Mouse (Mus musculus): ENCODE data around the gene Kcnip1. TPM values are rescaled to one million over a fixed set of nuclear protein-coding genes. Genes with fewer than 3 reads are reported as not detected.

Kcnip1 gene
- polyA plus RNA-seq, 1 experiment from 2014 or later = 0.74 TPM

DNA sequence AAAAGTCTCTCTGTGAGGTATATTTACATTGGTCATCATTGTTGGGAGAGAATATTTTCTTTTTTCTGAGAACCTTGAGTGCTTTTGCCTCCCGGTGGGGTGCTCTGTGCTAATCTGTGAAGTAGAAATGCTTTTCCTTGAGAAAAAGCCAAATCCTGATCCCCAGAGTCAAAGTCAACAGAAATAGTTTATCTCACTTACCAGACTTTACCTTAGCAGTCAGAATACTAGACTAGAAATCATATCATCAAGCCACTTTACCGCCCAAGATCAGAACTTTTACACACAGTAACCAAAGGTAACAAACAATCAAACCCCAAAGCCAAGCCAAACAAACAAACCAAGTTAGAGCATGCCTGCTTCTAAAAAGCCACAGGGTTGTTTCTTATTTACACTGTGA lies 122.7 kb downstream of the Kcnip1 start:
- H3K4me1 ChIP-seq = peaks cover 18% of the 10 kb centered on the region
- H3K27me3 ChIP-seq (ENCODE audit: low read depth, poor library complexity, severe bottlenecking) = no peaks in the 10 kb centered on the region
- H3K4me3 ChIP-seq = no peak overlapping the region
- no peaks in the 10 kb centered on the region for H3K36me3 ChIP-seq
- WGBS = 90% methylated on average over 2 of the region's 2 CpGs
- no peak overlapping the region for H3K27ac ChIP-seq
- H3K9me3 ChIP-seq (replicated peaks) = no peaks in the 10 kb centered on the region
- no peak for DNase-seq (ENCODE audit: low spot score)

DNA sequence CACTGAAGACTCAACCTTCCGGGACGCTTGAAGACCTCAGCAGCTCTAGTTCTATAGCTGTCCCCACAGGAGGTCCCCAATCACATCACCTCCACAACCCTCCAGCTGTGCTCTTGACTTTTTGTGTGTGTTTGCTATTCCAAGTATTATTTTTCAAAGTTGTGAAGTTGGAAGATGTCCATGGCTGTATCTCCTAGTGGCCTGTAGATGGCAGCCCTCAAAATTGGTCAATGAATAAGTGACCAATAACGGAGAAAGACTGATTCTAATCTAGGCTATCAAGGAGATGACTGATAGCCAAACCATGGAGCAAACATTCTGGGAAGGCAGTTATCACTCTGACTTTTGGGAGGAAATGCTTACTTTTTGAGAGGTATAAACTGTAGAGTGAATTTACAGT lies 123.4 kb downstream of the Kcnip1 start:
- H3K4me1 ChIP-seq = peaks cover 18% of the 10 kb centered on the region
- no peak overlapping the region for H3K4me3 ChIP-seq
- H3K36me3 ChIP-seq = no peaks in the 10 kb centered on the region
- H3K9me3 ChIP-seq (replicated peaks) = no peaks in the 10 kb centered on the region
- no peak for DNase-seq (ENCODE audit: low spot score)
- 80% methylated on average over 3 of the region's 3 CpGs for WGBS
- H3K27me3 ChIP-seq (ENCODE audit: low read depth, poor library complexity, severe bottlenecking) = no peaks in the 10 kb centered on the region
- no peak overlapping the region for H3K27ac ChIP-seq

DNA sequence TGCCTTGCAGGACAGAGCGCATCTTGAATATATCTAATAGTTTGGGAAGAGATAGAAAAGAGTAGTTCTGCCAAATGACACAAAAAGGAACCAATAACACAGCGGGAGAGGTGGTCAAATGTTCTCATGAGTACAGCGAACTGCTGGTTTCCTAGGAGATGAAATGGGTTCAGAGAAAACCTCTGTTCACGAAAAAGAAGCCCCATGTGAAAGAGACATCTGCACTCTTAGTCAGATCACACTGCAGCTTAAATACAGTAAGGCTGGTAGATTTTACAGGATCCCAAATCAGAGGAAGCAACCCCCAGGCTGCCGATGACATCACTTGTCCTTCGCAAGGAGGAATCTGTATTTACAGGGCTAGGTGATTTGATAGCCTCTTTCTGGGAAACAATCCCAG lies 126.2 kb downstream of the Kcnip1 start:
- WGBS = 85% methylated on average over 6 of the region's 6 CpGs
- Histone ChIP-seq H3K4me1 (peaks cover 2% of the 10 kb centered on the region; the same call in 1 of the 2 replicates), H3K36me3 (no peaks in the 10 kb centered on the region), H3K4me3 (no peak overlapping the region), H3K9me3 (replicated peaks) (no peaks in the 10 kb centered on the region), H3K27me3 (ENCODE audit: low read depth, poor library complexity, severe bottlenecking) (no peaks in the 10 kb centered on the region), H3K27ac (no peak overlapping the region)
- DNase-seq (ENCODE audit: low spot score) = no peak

DNA sequence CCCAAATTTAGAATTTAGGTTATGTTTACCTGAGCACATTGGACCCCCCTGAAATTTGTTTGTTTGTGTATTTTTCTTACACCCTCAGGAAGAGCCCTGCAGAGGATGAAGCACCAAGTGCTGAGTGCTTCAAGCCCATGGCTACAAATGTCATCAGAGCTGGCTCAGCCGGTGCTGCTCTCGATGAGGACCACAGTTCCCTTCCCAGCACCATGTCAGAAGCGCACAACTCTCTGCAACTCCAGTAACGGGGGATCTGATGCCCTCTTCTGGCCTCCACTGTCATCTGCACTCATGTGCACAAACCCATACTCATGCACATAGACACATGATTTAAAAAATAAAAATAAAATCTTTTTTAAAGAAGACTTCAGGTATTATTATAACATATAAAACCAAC lies 128.7 kb downstream of the Kcnip1 start:
- Histone ChIP-seq H3K36me3 (no peaks in the 10 kb centered on the region), H3K9me3 (replicated peaks) (no peaks in the 10 kb centered on the region), H3K4me1 (no peaks in the 10 kb centered on the region), H3K27me3 (ENCODE audit: low read depth, poor library complexity, severe bottlenecking) (no peaks in the 10 kb centered on the region), H3K4me3 (no peak overlapping the region), H3K27ac (no peak overlapping the region)
- WGBS = 95% methylated on average over 4 of the region's 4 CpGs
- no peak for DNase-seq (ENCODE audit: low spot score)

DNA sequence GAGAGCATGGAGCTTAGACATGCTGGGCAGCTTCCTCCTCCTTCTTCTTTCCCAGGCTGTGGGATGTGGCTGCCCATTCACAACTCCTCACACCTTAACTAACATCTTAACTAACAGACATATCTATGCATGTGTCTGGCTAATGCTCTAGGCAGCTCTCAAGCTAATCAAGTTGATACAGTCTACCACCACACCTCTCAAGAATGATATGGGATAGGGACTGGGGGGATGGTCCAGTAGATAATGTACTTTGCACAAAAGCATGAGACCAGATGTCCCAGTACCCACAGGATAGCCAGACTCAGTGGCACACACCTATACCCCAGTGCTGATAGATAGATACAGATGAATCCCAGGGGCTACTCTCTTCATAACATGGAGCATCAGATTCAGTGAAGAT lies 131.1 kb downstream of the Kcnip1 start:
- no peaks in the 10 kb centered on the region for H3K9me3 ChIP-seq (replicated peaks)
- no peak overlapping the region for H3K4me3 ChIP-seq
- no peaks in the 10 kb centered on the region for H3K36me3 ChIP-seq
- DNase-seq (ENCODE audit: low spot score) = no peak
- no peaks in the 10 kb centered on the region for H3K27me3 ChIP-seq (ENCODE audit: low read depth, poor library complexity, severe bottlenecking)
- H3K27ac ChIP-seq = no peak overlapping the region
- H3K4me1 ChIP-seq = no peaks in the 10 kb centered on the region

DNA sequence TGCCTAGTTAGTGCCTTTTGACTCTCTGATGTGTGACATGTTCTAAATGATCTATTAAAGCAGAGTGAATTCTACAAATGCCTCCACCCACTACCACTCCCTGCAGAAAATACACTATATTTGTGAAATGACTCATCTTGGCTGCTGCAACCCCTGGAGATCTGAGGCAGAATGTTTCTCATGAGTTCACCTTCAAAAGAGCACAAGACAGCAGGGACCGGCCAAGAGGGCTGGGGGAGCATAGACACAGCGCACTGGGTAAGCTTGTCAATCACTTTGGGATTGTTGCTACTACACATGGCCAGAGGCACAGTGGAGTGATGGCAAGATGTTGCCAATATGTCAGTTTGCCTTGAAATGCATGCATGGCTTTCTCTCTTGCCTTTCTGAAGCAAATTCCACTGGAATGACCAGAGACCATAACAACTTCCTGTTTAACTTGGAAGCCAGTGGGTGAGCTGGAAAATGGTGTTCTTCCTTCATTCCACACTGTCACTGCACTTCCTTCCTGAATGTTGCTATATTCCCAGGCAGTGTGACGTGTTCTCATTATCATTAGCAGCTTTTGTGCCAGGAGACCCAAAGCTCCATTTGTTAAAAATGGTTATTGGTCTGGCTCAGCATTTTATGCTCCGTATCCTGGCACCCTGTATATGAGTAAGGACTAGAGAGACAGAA lies 131.9 kb downstream of the Kcnip1 start:
- WGBS = 86% methylated on average over 4 of the region's 4 CpGs
- no peaks in the 10 kb centered on the region for H3K27me3 ChIP-seq (ENCODE audit: low read depth, poor library complexity, severe bottlenecking)
- H3K36me3 ChIP-seq = no peaks in the 10 kb centered on the region
- H3K4me3 ChIP-seq = no peak overlapping the region
- H3K9me3 ChIP-seq (replicated peaks) = no peaks in the 10 kb centered on the region
- DNase-seq (ENCODE audit: low spot score) = no peak
- no peak overlapping the region for H3K27ac ChIP-seq
- H3K4me1 ChIP-seq = no peaks in the 10 kb centered on the region

DNA sequence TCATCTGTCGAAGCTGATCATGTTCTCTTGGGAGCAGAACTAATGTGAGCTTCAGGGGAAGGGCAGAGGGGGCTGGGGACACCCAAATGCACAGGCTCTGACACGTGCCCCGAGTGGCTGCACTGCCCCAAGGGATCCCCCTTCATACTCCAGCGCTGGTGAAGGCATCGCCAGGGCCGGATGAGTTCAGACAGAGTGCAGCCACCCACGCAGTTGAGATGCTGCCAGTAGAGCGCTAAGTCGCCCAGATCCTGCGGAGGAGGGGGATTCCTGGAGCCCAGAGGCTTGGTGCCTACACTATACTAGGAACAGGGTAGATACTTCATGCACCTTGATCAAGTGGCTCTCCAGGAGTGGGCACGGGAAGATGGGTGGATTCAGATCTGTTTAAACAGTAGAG lies 143.3 kb downstream of the Kcnip1 start:
- no peak for DNase-seq (ENCODE audit: low spot score)
- WGBS = 78% methylated on average over 11 of the region's 11 CpGs
- Histone ChIP-seq H3K36me3 (no peaks in the 10 kb centered on the region), H3K4me3 (no peak overlapping the region), H3K9me3 (replicated peaks) (no peaks in the 10 kb centered on the region), H3K4me1 (peaks cover 6% of the 10 kb centered on the region; the same call in 1 of the 2 replicates), H3K27me3 (ENCODE audit: low read depth, poor library complexity, severe bottlenecking) (peaks cover 19% of the 10 kb centered on the region), H3K27ac (no peak overlapping the region)

DNA sequence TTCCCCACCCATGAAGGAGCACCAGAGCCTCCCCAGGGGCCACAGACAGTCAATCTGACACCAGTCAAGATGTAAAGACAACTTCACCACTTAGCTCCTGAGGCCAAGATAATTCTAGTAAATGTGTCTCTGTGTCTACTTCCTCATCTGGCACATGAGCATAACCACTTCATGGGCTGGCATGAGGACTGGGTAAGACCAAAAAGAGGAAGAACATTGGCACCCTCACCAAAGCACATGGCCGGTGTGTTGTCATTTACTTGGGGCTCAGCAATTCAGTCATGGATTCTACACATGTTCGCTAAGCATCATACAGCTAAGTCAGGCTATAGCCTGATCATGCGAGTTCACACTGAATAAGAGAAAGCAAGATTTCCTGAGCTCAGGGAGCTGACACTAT lies 144.3 kb downstream of the Kcnip1 start:
- Histone ChIP-seq H3K27me3 (ENCODE audit: low read depth, poor library complexity, severe bottlenecking) (peaks cover 28% of the 10 kb centered on the region), H3K4me1 (peaks cover 7% of the 10 kb centered on the region), H3K36me3 (no peaks in the 10 kb centered on the region), H3K4me3 (no peak overlapping the region), H3K27ac (no peak overlapping the region), H3K9me3 (replicated peaks) (no peaks in the 10 kb centered on the region)
- DNase-seq (ENCODE audit: low spot score) = no peak
- 94% methylated on average over 3 of the region's 3 CpGs for WGBS

DNA sequence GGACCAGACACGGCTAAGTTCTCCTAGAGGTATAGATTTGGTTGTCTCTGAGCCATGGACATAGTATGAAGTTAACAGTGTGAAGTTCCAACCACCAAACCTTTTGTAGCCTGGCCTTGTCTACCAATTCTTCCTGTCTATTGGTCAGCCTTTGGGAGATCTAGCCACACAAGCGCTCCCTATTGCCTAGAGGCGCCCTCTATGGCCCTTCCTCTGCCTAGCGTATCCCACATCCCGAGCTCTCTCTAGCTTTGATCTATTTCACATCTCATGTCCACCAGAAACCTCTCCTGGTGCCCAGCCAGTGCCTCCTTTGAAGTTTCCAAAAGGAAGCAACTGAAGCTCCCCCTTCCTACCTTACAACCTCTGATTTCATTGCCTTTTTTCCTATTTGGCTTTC lies 147.0 kb downstream of the Kcnip1 start:
- 57% methylated on average over 5 of the region's 5 CpGs for WGBS
- no peak overlapping the region for H3K27ac ChIP-seq
- no peaks in the 10 kb centered on the region for H3K9me3 ChIP-seq (replicated peaks)
- H3K4me1 ChIP-seq = peaks cover 14% of the 10 kb centered on the region
- H3K27me3 ChIP-seq (ENCODE audit: low read depth, poor library complexity, severe bottlenecking) = peaks cover 56% of the 10 kb centered on the region
- no peaks in the 10 kb centered on the region for H3K36me3 ChIP-seq
- H3K4me3 ChIP-seq = no peak overlapping the region
- DNase-seq (ENCODE audit: low spot score) = no peak

DNA sequence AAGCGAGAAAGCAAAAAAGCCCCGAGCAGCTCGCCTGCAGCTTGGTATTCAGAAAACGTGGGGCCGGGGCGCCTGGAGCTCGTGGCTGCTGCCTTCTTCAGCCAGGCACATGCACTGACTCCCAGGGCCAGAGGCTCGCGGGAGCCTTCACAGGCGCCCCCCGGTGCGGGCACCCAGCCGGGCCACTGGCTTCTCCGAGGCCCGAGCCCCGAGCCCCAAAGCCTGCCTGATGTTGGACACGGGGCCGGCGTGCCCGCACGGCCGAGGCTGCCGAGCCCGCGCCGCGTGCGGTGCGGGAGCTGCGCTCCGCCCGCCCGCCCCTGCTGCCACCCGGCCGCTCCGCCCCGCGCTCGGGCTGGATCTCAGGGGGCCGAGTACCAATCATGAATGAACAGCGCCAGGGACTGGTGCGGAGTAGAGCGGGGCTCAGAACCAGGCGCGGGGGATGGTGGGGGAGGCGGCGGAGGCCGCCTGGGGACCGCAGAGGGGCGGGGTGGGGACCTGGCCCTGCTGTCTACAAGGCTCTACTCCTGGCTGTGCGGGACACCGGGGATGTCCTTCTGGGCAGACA lies 149.6 kb downstream of the Kcnip1 start:
- Histone ChIP-seq H3K27me3 (ENCODE audit: low read depth, poor library complexity, severe bottlenecking) (peaks cover 56% of the 10 kb centered on the region), H3K36me3 (no peaks in the 10 kb centered on the region), H3K4me1 (peaks cover 10% of the 10 kb centered on the region), H3K27ac (peak overlapping the region; percentile 53), H3K9me3 (replicated peaks) (no peaks in the 10 kb centered on the region), H3K4me3 (peak overlapping the region; percentile 53)
- under 1% methylated on average over 52 of the region's 52 CpGs for WGBS
- DNase-seq (ENCODE audit: low spot score) = peak; percentile 65

DNA sequence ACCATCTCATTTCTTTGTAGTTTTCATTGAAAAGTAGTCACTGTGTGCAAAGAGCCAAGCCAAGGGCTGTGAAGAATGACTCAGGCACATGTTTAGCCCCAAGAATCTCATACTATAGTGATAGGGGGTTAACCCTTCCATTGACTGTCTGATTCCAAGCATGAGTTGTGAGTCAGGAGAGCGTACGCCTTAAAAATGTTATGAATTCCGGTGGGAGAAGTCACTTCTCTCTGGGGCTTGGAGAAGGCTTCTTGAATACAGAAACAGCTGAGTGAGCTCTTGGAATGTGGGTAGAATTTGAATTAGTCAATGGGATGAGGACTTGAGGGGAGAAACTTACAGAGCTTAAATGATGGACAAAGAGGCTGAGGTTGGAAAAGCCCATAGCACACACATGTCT lies 153.9 kb downstream of the Kcnip1 start:
- H3K36me3 ChIP-seq = no peaks in the 10 kb centered on the region
- DNase-seq (ENCODE audit: low spot score) = no peak
- peaks cover 10% of the 10 kb centered on the region for H3K4me1 ChIP-seq
- 91% methylated on average over 3 of the region's 3 CpGs for WGBS
- H3K9me3 ChIP-seq (replicated peaks) = no peaks in the 10 kb centered on the region
- H3K27ac ChIP-seq = no peak overlapping the region
- peaks cover 31% of the 10 kb centered on the region for H3K27me3 ChIP-seq (ENCODE audit: low read depth, poor library complexity, severe bottlenecking)
- no peak overlapping the region for H3K4me3 ChIP-seq

DNA sequence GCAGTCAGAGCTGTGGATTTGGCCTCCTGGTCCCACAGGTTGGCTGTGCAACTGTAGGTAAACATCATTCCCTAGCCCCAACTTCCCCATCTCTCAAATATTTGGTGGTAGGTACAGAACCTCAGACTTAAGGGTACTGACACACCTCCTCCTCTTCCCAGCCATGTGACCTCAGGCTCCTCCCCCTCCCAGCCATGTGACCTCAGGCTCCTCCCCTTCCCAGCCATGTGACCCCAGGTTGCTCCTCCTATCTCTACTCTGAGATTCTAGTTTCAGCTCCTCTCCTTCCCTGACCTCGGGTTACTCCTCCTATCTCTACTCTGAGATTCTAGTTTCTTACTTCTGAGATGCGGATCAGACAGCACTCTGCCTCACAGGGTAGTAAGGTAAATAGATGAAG lies 163.2 kb downstream of the Kcnip1 start:
- Histone ChIP-seq H3K9me3 (replicated peaks) (no peaks in the 10 kb centered on the region), H3K36me3 (no peaks in the 10 kb centered on the region), H3K4me3 (no peak overlapping the region), H3K27ac (no peak overlapping the region), H3K27me3 (ENCODE audit: low read depth, poor library complexity, severe bottlenecking) (no peaks in the 10 kb centered on the region), H3K4me1 (peaks cover 1% of the 10 kb centered on the region; the same call in 1 of the 2 replicates)
- WGBS = 77% methylated on average over 2 of the region's 2 CpGs
- no peak for DNase-seq (ENCODE audit: low spot score)

DNA sequence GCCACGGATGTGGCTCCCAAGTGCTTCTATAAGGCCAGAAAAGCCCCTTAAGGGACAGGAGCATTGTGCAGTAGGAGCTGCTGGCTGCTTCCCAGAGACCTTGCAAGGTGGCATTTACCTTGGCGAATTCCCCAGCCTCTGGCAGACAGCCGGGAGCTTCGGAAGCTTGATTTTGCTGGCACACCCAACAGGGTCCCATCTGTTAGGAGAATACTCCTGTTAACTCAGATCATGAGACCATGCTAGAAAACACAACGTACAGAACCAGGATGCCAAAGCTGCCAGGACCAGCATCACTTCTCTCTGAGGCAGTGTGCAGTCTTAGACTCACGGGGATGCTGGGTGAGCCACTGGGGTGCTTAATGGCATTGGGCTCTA lies 165.1 kb downstream of the Kcnip1 start:
- Histone ChIP-seq H3K27me3 (ENCODE audit: low read depth, poor library complexity, severe bottlenecking) (no peaks in the 10 kb centered on the region), H3K4me1 (peaks cover 8% of the 10 kb centered on the region; the same call in 1 of the 2 replicates), H3K36me3 (no peaks in the 10 kb centered on the region), H3K4me3 (no peak overlapping the region), H3K27ac (no peak overlapping the region), H3K9me3 (replicated peaks) (no peaks in the 10 kb centered on the region)
- WGBS = 81% methylated on average over 6 of the region's 6 CpGs
- no peak for DNase-seq (ENCODE audit: low spot score)
